Mouse (Mus musculus) midbrain, embryonic 12.5 days (tissue): ENCODE data around the gene Zyx. TPM values are rescaled to one million over a fixed set of nuclear protein-coding genes. Genes with fewer than 3 reads are reported as not detected.

Experiments
- ATAC-seq: fragments of 200-750 bp; cut with Nextera tagmentation; 2 replicates; pipeline ENCODE4 v1.8.0; 2017; ENCODE audit warnings: low read depth, moderate TSS enrichment, moderate library complexity; ENCODE audit not compliant: low FRiP score
- H3K27ac ChIP-seq: fragments of 300-500 bp; sonication (generic); replicated peaks from 2 replicates; pipeline ENCODE4 v1.5.1; 2016; ENCODE audit warnings: mild to moderate bottlenecking
- H3K27me3 ChIP-seq: fragments of 300-500 bp; sonication (generic); 2 replicates; pipeline ENCODE4 v1.6.1; 2016; ENCODE audit warnings: mild to moderate bottlenecking
- H3K36me3 ChIP-seq: fragments of 300-500 bp; sonication (generic); 2 replicates; pipeline ENCODE4 v1.6.1; 2016
- H3K4me1 ChIP-seq: fragments of 300-500 bp; sonication (generic); 2 replicates; pipeline ENCODE4 v1.6.1; 2016
- H3K4me2 ChIP-seq: fragments of 300-500 bp; sonication (generic); replicated peaks from 2 replicates; pipeline ENCODE4 v1.6.1; 2016; ENCODE audit warnings: mild to moderate bottlenecking, moderate library complexity
- H3K4me3 ChIP-seq: fragments of 300-500 bp; sonication (generic); 2 replicates; pipeline ENCODE4 v1.5.1; 2016; ENCODE audit warnings: mild to moderate bottlenecking
- H3K9ac ChIP-seq: fragments of 300-500 bp; sonication (generic); replicated peaks from 2 replicates; pipeline ENCODE4 v1.6.1; 2016; ENCODE audit warnings: mild to moderate bottlenecking, moderate library complexity
- H3K9me3 ChIP-seq: fragments of 300-500 bp; sonication (generic); 2 replicates; pipeline ENCODE4 v1.6.1; 2016; ENCODE audit warnings: mild to moderate bottlenecking
- WGBS: fragments of 180-500 bp; shearing (Covaris S2); methylation state at CpG from one replicate; pipeline ENCODE4 v1.1.7; 2016; 5-methylcytosine and 5-hydroxymethylcytosine counted together
- polyA plus RNA-seq: library from polyadenylated mRNA; unstranded; fragments of >200 nt; fragmentation: Nextera tagmentation; extraction: Ambion mirVana; gene quantifications from 2 replicates; pipeline ENCODE4 v1.2.1, GENCODE M21; 2016

Gene Zyx
- polyA plus RNA-seq, 1 experiment from 2014 or later, result 71.5 TPM

DNA sequence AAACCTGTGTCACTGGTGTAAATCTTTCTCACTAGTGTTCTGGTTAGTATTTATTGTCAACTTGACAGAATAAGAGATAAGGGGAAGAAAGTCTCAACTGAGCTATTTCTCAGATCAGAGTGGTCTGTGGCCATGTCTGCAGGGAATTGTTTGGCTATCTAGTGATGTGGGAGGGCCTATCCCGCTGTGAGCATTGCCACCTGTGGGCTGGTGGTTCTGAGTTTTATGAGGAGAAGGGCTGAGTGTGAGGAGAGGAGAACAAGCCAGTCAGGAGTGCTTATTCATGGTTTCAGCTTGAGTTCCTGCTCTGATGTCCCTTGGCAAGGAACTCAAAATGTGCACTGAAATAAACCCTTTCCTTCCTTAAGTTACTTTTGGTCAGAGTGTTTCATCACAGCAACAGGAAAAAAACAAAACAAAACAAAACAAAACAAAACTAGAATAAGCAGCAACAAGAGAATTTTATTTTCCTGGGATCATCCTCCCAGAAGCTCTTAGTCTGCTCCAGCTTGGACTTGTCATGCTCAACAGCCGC is 42.4 kb downstream of the Zyx start:
- H3K4me3 ChIP-seq, result no peak overlapping the region
- WGBS, result 54% methylated on average over 2 of the region's 2 CpGs
- H3K27ac ChIP-seq, result no peak overlapping the region
- no peaks in the 10 kb centered on the region for H3K9me3 ChIP-seq
- H3K4me2 ChIP-seq, result no peak overlapping the region
- H3K4me1 ChIP-seq, result no peaks in the 10 kb centered on the region
- no peaks in the 10 kb centered on the region for H3K36me3 ChIP-seq
- H3K27me3 ChIP-seq, result no peaks in the 10 kb centered on the region
- no peak for ATAC-seq
- H3K9ac ChIP-seq, result no peak overlapping the region

DNA sequence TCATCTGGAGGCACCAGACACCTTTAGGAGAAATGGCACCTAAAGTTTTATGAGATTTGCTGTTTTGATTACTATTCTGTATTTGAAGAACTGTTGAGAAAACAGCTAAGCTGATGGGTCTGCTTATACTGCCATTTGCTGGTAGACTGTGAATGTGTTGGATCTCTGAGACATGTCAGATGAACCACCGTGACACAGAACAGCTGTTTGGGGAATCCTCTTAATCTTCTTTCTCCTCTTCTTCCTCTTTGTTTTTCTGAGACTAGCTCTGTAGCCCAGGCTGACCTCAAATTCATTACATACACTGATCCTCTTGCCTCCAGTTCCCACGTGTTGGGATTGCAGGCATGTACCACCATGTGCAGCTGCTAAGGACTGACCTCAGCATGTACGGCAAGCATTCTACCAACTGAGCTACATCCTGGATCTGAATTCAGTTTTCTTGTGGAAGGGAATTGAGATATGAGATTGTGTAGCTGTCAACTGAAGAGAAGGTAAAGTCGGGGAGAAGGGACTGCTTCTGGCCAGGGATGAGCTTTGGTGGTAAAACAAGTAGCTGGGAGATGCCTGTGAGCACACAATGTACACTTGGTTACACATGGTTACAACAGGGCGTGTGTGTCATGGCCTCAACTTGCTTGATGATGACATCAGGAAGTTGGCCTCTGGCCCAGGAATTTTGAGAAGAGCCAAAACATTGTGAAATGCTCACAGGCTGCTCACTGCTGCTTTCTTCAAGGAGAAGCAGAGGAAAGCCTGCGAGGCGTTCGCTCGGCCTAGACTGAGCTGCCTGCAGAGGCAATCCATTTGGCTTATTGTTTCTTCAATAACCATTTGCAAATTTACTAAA is 46.8 kb downstream of the Zyx start:
- Histone ChIP-seq H3K4me3 (no peak overlapping the region), H3K27me3 (no peaks in the 10 kb centered on the region), H3K4me1 (no peaks in the 10 kb centered on the region), H3K9ac (no peak overlapping the region), H3K27ac (no peak overlapping the region), H3K36me3 (no peaks in the 10 kb centered on the region), H3K9me3 (no peaks in the 10 kb centered on the region), H3K4me2 (no peak overlapping the region)
- WGBS, result 76% methylated on average over 9 of the region's 9 CpGs
- no peak for ATAC-seq

DNA sequence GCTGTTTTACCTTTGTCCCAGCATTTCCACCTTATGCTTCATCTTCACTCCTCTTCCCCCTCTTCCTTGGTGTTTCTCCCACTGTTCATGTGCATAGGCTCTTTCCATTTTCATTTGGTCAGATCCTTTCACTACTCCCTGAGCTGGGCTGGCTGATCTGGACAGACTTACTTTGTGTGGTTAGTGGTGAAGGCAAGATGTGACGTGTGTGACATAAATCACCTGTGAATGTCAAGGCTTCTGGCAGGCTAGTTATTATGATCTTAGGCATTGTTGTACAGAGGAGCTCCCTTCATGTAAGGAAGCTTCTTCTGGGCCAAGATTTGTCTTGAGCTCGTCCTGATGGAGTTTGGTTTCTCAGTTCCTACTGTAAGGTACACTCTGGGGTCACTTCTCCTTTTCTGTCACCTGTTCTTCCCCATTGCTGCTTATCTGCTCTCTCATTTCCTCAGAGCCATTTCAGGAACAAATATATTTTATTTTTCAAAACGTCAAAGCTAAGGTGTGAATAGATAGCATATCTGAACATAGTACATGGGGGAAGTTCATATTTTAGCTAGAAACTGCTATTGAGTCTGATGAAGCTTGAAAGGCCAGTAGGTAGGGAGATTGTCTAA is 47.7 kb downstream of the Zyx start:
- ATAC-seq, result no peak
- H3K4me3 ChIP-seq, result no peak overlapping the region
- H3K27me3 ChIP-seq, result no peaks in the 10 kb centered on the region
- no peaks in the 10 kb centered on the region for H3K4me1 ChIP-seq
- H3K4me2 ChIP-seq, result no peak overlapping the region
- H3K36me3 ChIP-seq, result no peaks in the 10 kb centered on the region
- H3K9me3 ChIP-seq, result no peaks in the 10 kb centered on the region
- H3K27ac ChIP-seq, result no peak overlapping the region
- whole genome bisulfite sequencing, result 67% methylated on average over 3 of the region's 3 CpGs
- H3K9ac ChIP-seq, result no peak overlapping the region

DNA sequence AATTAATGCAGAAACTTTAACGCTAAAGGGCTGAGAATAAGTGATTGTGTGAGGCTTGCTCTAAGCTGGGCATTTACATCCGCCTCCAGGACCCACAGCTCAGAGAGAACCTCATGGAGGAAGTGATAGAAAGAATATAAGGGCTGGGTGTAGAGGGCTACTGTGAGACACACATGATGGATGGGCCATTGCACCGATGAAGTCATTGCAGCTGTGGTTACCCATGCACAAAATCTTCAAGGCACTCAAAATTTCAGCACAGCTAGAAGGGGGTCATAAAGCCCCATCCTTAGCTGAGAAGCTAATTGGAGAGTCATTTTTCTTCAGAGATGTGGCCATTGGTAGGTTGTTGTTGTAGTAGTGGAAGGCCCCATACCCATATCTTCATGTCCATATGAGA is 48.9 kb downstream of the Zyx start:
- H3K27me3 ChIP-seq, result no peaks in the 10 kb centered on the region
- no peak overlapping the region for H3K4me3 ChIP-seq
- H3K27ac ChIP-seq, result no peak overlapping the region
- no peaks in the 10 kb centered on the region for H3K36me3 ChIP-seq
- no peaks in the 10 kb centered on the region for H3K9me3 ChIP-seq
- no peak overlapping the region for H3K9ac ChIP-seq
- H3K4me2 ChIP-seq, result no peak overlapping the region
- WGBS, result 89% methylated on average over 3 of the region's 3 CpGs
- H3K4me1 ChIP-seq, result no peaks in the 10 kb centered on the region
- ATAC-seq, result no peak

DNA sequence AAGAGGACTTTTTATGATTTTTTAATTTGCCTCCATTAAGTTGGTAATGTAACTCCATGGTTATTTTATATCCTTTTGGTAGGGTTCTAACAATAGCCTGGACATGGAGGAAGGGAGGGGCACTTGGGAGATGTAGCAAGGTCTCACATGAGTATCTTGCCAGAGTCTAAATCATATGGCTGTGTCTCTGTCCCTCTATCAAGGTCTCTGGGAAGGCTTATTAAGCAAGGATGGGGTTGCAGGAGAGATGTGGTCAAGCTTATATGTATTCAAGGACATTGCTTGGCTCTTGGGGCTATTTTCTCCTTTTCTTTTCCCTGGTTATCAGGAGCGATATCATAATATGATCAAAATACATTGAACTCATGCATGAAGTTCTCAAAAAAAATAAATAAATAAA is 49.6 kb downstream of the Zyx start:
- no peak for ATAC-seq
- Histone ChIP-seq H3K27me3 (no peaks in the 10 kb centered on the region), H3K4me3 (no peak overlapping the region), H3K27ac (no peak overlapping the region), H3K4me2 (no peak overlapping the region), H3K9me3 (no peaks in the 10 kb centered on the region), H3K36me3 (no peaks in the 10 kb centered on the region), H3K4me1 (no peaks in the 10 kb centered on the region), H3K9ac (no peak overlapping the region)
- WGBS, result 95% methylated on average over 1 of the region's 1 CpGs

DNA sequence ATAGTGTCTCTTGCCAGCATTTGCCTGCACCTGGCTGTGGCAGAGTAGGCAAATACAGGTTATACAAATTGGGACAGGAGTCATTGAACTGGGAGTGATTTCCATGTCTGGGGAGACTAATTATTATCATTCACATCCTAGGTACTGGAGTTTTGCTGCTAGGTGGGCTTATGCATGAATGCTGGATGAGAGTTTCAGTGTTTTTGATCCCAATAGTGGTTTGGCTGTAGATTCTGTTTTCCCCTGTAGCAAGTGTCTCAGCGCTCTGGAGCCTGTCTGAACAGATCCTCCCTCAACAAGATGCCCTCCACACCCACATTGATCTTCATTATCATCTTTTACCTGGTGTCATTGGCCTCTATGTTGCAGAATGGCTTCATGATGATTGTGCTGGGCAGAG is 50.5 kb downstream of the Zyx start, which contains the start of gene Tas2r143:
Tas2r143 (plus strand) TSS at position 301 of the 400 bp plus-strand sequence.
- Histone ChIP-seq H3K27me3 (no peaks in the 10 kb centered on the region), H3K27ac (no peak within 1 kb of the TSS), H3K9me3 (no peaks in the 10 kb centered on the region), H3K9ac (no peak within 1 kb of the TSS), H3K4me2 (no peak within 1 kb of the TSS), H3K4me3 (no peak within 1 kb of the TSS), H3K4me1 (no peaks in the 10 kb centered on the region), H3K36me3 (no peaks in the 10 kb centered on the region)
- WGBS, result 79% methylated on average over 1 of the region's 1 CpGs
- ATAC-seq, result no peak

DNA sequence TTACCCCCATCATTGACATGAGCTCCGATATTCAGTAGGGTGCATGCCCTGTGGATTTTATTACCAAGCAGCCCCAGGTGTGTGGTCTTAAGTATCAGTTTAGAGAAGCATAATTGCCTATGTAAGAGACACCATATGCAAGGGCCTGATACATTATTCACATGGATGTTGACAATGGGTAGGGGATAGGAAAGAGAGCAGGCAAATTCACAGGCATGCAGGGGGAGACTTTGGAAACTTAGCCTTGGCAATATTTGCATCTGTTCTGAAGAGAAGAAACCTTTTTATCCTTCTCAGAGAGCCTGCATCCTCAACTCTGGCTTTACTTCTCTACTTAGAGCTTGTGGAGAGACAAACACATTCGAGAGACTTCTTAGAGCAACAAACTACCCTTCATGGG is 55.7 kb downstream of the Zyx start, which contains the start of gene Tas2r135:
Tas2r135 (plus strand) TSS at position 301 of the 400 bp plus-strand sequence.
- Histone ChIP-seq H3K36me3 (no peaks in the 10 kb centered on the region), H3K27me3 (no peaks in the 10 kb centered on the region), H3K27ac (no peak within 1 kb of the TSS), H3K4me2 (no peak within 1 kb of the TSS), H3K4me3 (no peak within 1 kb of the TSS), H3K4me1 (no peaks in the 10 kb centered on the region), H3K9ac (no peak within 1 kb of the TSS), H3K9me3 (no peaks in the 10 kb centered on the region)
- 86% methylated on average over 2 of the region's 2 CpGs for WGBS
- no peak for ATAC-seq

Other genes starting within 250 kb of the Zyx start
- not detected in 2 replicates for gene Tas2r139, start 208.7 kb upstream of the Zyx start, polyA plus RNA-seq
- not detected in 2 replicates for gene Tas2r144, start 134.3 kb upstream of the Zyx start, polyA plus RNA-seq
- gene Gstk1, start 103.7 kb upstream of the Zyx start, polyA plus RNA-seq, result 10.4 and 11.4 TPM in 2 replicates
- gene Tmem139, start 87.7 kb upstream of the Zyx start, polyA plus RNA-seq, result 0.26 TPM in 1 of 2 replicates, not detected in the other
- 76.0 and 79.5 TPM in 2 replicates for gene Casp2, start 84.6 kb upstream of the Zyx start, polyA plus RNA-seq
- gene Clcn1, start 62.9 kb upstream of the Zyx start, polyA plus RNA-seq, result 1.3 and 1.8 TPM in 2 replicates
- 4.2 and 4.9 TPM in 2 replicates for gene Fam131b, start 25.0 kb upstream of the Zyx start, polyA plus RNA-seq
- gene Epha1, start 23.6 kb downstream of the Zyx start, polyA plus RNA-seq, result 0.81 and 1.3 TPM in 2 replicates
- gene Tas2r143, start 50.6 kb downstream of the Zyx start, polyA plus RNA-seq, result not detected in 2 replicates
- not detected in 2 replicates for gene Tas2r135, start 55.8 kb downstream of the Zyx start, polyA plus RNA-seq
- not detected in 2 replicates for gene Tas2r126, start 84.9 kb downstream of the Zyx start, polyA plus RNA-seq
- gene Olfr458, start 115.6 kb downstream of the Zyx start, polyA plus RNA-seq, result not detected in 2 replicates
- not detected in 2 replicates for gene Olfr457, start 126.7 kb downstream of the Zyx start, polyA plus RNA-seq
- not detected in 2 replicates for gene Olfr456, start 137.6 kb downstream of the Zyx start, polyA plus RNA-seq
- gene Olfr455, start 198.0 kb downstream of the Zyx start, polyA plus RNA-seq, result not detected in 2 replicates
- gene Tcaf3, start 248.1 kb downstream of the Zyx start, polyA plus RNA-seq, result not detected in 2 replicates